Mouse (Mus musculus) heart, embryonic 11.5 days (tissue): Measurements from ENCODE around the gene Bcl9l. TPM values are rescaled to one million over a fixed set of nuclear protein-coding genes. Genes with fewer than 3 reads are reported as not detected.

Experiments
- ATAC-seq: fragments of 200-750 bp; cut with Nextera tagmentation; replicated peaks from 2 replicates; pipeline ENCODE4 v1.8.0; 2017; ENCODE audit warnings: moderate library complexity; ENCODE audit not compliant: insufficient number of reproducible peaks, low FRiP score, low TSS enrichment
- H3K27ac ChIP-seq: fragments of 300-500 bp; sonication (generic); 2 replicates; pipeline ENCODE4 v1.5.1; 2014; ENCODE audit warnings: mild to moderate bottlenecking, low read depth, low read length
- H3K27me3 ChIP-seq: fragments of 300-500 bp; sonication (generic); 2 replicates; pipeline ENCODE4 v1.6.1; 2014; ENCODE audit warnings: mild to moderate bottlenecking, low read length, mixed read lengths; ENCODE audit not compliant: control insufficient read depth, insufficient read depth
- H3K36me3 ChIP-seq: fragments of 300-500 bp; sonication (generic); 2 replicates; pipeline ENCODE4 v1.6.1; 2014; ENCODE audit warnings: mild to moderate bottlenecking, low read length, moderate library complexity, mixed read lengths; ENCODE audit not compliant: control insufficient read depth, insufficient read depth
- H3K4me1 ChIP-seq: fragments of 300-500 bp; sonication (generic); 2 replicates; pipeline ENCODE4 v1.6.1; 2014; ENCODE audit warnings: low read length; ENCODE audit not compliant: control insufficient read depth, insufficient read depth
- H3K4me2 ChIP-seq: fragments of 300-500 bp; sonication (generic); 2 replicates; pipeline ENCODE4 v1.6.1; 2014; ENCODE audit warnings: mild to moderate bottlenecking, moderate library complexity
- H3K4me3 ChIP-seq: fragments of 300-500 bp; sonication (generic); 2 replicates; pipeline ENCODE4 v1.5.1; 2014; ENCODE audit warnings: low read depth, low read length
- H3K9ac ChIP-seq: fragments of 300-500 bp; sonication (generic); 2 replicates; pipeline ENCODE4 v1.6.1; 2014; ENCODE audit warnings: mild to moderate bottlenecking, low read depth, low read length, moderate library complexity
- H3K9me3 ChIP-seq: fragments of 300-500 bp; sonication (generic); replicated peaks from 2 replicates; pipeline ENCODE4 v1.6.1; 2016; ENCODE audit warnings: low read length; ENCODE audit not compliant: control insufficient read depth
- WGBS: fragments of 180-500 bp; shearing (Covaris S2); extraction: QIAGEN DNeasy Blood & Tissue Kit; methylation state at CpG from one replicate; pipeline ENCODE4 v1.1.7; 2014; ENCODE audit not compliant: insufficient replicate concordance; 5-methylcytosine and 5-hydroxymethylcytosine counted together
- polyA plus RNA-seq: library from polyadenylated mRNA; unstranded; fragments of >200 nt; fragmentation: Nextera tagmentation; extraction: Ambion mirVana; gene quantifications from 2 replicates; pipeline ENCODE4 v1.2.1, GENCODE M21; 2014

The Bcl9l gene
- polyA plus RNA-seq, 1 experiment from 2014 or later, result 9.3 TPM

GRCm38 (mm10) chr9:44498421-44499355, 16.1 kb downstream of the Bcl9l start:
- Histone ChIP-seq H3K9ac (peak overlapping the region; percentile 78), H3K4me2 (peak overlapping the region; percentile 95), H3K36me3 (no peaks in the 10 kb centered on the region), H3K4me3 (peak overlapping the region; percentile 50), H3K27ac (peak overlapping the region; percentile 97), H3K27me3 (no peaks in the 10 kb centered on the region), H3K9me3 (no peaks in the 10 kb centered on the region), H3K4me1 (peaks cover 71% of the 10 kb centered on the region)
- under 1% methylated on average over 57 of the region's 59 CpGs for WGBS
- ATAC-seq, result peak; percentile 66

- Histone ChIP-seq H3K4me2 (peak overlapping the region; percentile 95), H3K4me3 (peak overlapping the region; percentile 50), H3K27me3 (no peaks in the 10 kb centered on the region), H3K27ac (peak overlapping the region; percentile 97), H3K36me3 (no peaks in the 10 kb centered on the region), H3K9me3 (no peaks in the 10 kb centered on the region), H3K4me1 (peaks cover 62% of the 10 kb centered on the region), H3K9ac (peak overlapping the region; percentile 78)
- peak; percentile 12 for ATAC-seq
- WGBS, result 5% methylated on average over 17 of the region's 20 CpGs
Measured at GRCm38 (mm10) chr9:44499356-44500162, 16.9 kb downstream of the Bcl9l start.

- Histone ChIP-seq H3K4me3 (peak overlapping the region; percentile 50), H3K4me2 (peak overlapping the region; percentile 95), H3K9ac (peak overlapping the region; percentile 78), H3K36me3 (no peaks in the 10 kb centered on the region; the same call in 1 of the 2 replicates), H3K27me3 (no peaks in the 10 kb centered on the region), H3K9me3 (no peaks in the 10 kb centered on the region), H3K4me1 (peaks cover 56% of the 10 kb centered on the region), H3K27ac (peak overlapping the region; percentile 97)
- no peak for ATAC-seq
- WGBS, result 15% methylated on average over 5 of the region's 5 CpGs
Measured at GRCm38 (mm10) chr9:44500163-44500533, 17.5 kb downstream of the Bcl9l start.

- H3K4me2 ChIP-seq, result peak overlapping the region; percentile 95
- peaks cover 5% of the 10 kb centered on the region; the same call in 1 of the 2 replicates for H3K36me3 ChIP-seq
- H3K27ac ChIP-seq, result peak overlapping the region; percentile 97
- H3K9ac ChIP-seq, result peak overlapping the region; percentile 78
- peaks cover 56% of the 10 kb centered on the region for H3K4me1 ChIP-seq
- 26% methylated on average over 8 of the region's 8 CpGs for WGBS
- peak overlapping the region; percentile 50; the same call in 1 of the 2 replicates for H3K4me3 ChIP-seq
- ATAC-seq, result no peak
- H3K27me3 ChIP-seq, result no peaks in the 10 kb centered on the region
- no peaks in the 10 kb centered on the region for H3K9me3 ChIP-seq
Measured at GRCm38 (mm10) chr9:44500638-44501175, 18.1 kb downstream of the Bcl9l start.

- no peaks in the 10 kb centered on the region for H3K9me3 ChIP-seq
- no peak for ATAC-seq
- peak overlapping the region; percentile 97 for H3K27ac ChIP-seq
- 45% methylated on average over 10 of the region's 10 CpGs for WGBS
- 0 out of 2 replicates have a peak overlapping the region, but pooled peaks have one; percentile 18 for H3K4me2 ChIP-seq
- no peaks in the 10 kb centered on the region for H3K27me3 ChIP-seq
- H3K4me3 ChIP-seq, result no peak overlapping the region
- peaks cover 11% of the 10 kb centered on the region for H3K36me3 ChIP-seq
- no peak overlapping the region for H3K9ac ChIP-seq
- peaks cover 57% of the 10 kb centered on the region for H3K4me1 ChIP-seq
Measured at GRCm38 (mm10) chr9:44501206-44501879, 18.7 kb downstream of the Bcl9l start.

- H3K27ac ChIP-seq, result no peak overlapping the region
- peaks cover 16% of the 10 kb centered on the region for H3K36me3 ChIP-seq
- no peaks in the 10 kb centered on the region for H3K27me3 ChIP-seq
- 1% methylated on average over 4 of the region's 4 CpGs for WGBS
- H3K9me3 ChIP-seq, result no peaks in the 10 kb centered on the region
- H3K4me2 ChIP-seq, result no peak overlapping the region
- H3K4me3 ChIP-seq, result no peak overlapping the region
- H3K4me1 ChIP-seq, result peaks cover 50% of the 10 kb centered on the region
- ATAC-seq, result no peak
- H3K9ac ChIP-seq, result no peak overlapping the region
Measured at GRCm38 (mm10) chr9:44502006-44502405, 19.4 kb downstream of the Bcl9l start.

GRCm38 (mm10) chr9:44504893-44505823, 22.5 kb downstream of the Bcl9l start:
- H3K4me1 ChIP-seq, result peaks cover 37% of the 10 kb centered on the region
- H3K27ac ChIP-seq, result no peak overlapping the region
- 76% methylated on average over 20 of the region's 20 CpGs for WGBS
- ATAC-seq, result no peak
- H3K36me3 ChIP-seq, result peaks cover 27% of the 10 kb centered on the region
- H3K27me3 ChIP-seq, result no peaks in the 10 kb centered on the region
- H3K9me3 ChIP-seq, result no peaks in the 10 kb centered on the region
- no peak overlapping the region for H3K4me3 ChIP-seq
- 0 out of 2 replicates have a peak overlapping the region, but pooled peaks have one; percentile 34 for H3K9ac ChIP-seq
- H3K4me2 ChIP-seq, result no peak overlapping the region
